Mouse (Mus musculus): ENCODE measurements around the gene Mb.

DNA sequence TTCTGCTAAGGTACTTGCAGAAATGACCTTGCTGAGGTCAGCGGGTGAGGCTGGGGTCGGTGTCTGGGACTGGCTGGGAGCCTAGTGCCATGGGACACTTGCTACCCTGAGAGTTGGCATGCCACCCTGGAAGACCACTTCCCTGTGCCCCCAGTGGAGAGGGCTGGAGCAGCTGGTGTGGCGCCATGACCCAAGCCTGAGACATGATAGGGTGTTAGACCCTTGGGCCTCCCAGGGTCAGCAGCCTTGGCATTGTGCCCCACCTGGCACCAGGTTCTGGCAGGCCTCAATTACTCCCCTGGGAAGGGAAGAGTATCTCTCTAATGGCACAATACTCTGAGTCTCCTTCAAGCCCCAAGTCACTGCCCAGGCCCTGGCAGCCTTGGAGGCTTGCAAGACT lies 29.4 kb downstream of the Mb start:
- TF ChIP-seq CTCF (IDR thresholded peaks at IDR 0.05; ENCODE audit: extremely low read depth, insufficient read depth, insufficient read length, insufficient replicate concordance) (no peak), POLR2A (IDR thresholded peaks at IDR 0.05; ENCODE audit: low read depth, low read length) (no peak)

Data from spleen, adult 2 months (tissue).